Mouse (Mus musculus) ES-Bruce4 (cell line): ENCODE measurements at regions not wholly inside any gene's neighbourhood (a gene's known extent, or its start where the extent isn't known, plus 50 kb on each side); places are given as distances from the start of the nearest gene placed in this dataset.

Experiments
- CTCF ChIP-seq: IDR thresholded peaks from one replicate; pipeline ENCODE4 v1.8.1; 2011; ENCODE audit warnings: low read depth, low read length
- EP300 ChIP-seq: IDR thresholded peaks from 2 replicates; pipeline ENCODE4 v1.6.1; 2011; ENCODE audit warnings: low read depth, low read length; ENCODE audit not compliant: insufficient read depth
- POLR2A ChIP-seq: IDR thresholded peaks from one replicate; pipeline ENCODE4 v1.8.1; 2011; ENCODE audit warnings: low read length; ENCODE audit not compliant: insufficient read depth

DNA sequence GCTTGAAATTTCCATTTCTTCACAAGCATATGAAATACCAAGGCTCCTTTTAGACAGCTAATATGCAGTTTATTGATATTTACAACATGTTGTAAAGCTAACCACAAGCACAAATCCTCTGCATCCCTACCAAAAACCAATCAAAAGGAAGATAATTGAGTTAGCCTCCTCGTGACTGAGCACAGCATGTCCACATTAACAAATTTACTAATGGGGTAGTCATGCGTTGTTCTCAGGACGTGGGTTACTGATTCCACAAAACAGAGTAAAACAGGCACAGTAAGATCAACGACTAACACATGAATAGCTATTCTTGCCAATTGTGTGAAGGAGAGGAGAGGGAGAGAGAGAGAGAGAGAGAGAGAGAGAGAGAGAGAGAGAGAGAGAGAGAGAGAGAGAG lies 169.3 kb upstream of the Lyplal1 start:
- TF ChIP-seq CTCF (no peak), POLR2A (no peak), EP300 (no peak)
